Mouse (Mus musculus) frontal cortex, postnatal 10 days (tissue): ENCODE results near the gene Haghl.
"Not testable (repeated sequence)": the region's sequence is repeated elsewhere in the genome, so short reads cannot be mapped to it uniquely, and the experiment has no call there.

Source experiments
- DNase-seq, 2 experiments: peaks; one replicate each; pipeline ENCODE4 v3.0.0; 2022; ENCODE audit warnings: low spot score in 2 of 2, mixed read lengths in 1 of 2

Haghl gene

GRCm38 (mm10) chr17:25818851-25819780 is 33.6 kb upstream of the Haghl start:
- DNase-seq = no peak

- DNase-seq = no peak
These were observed 32.2 kb upstream of the Haghl start for GRCm38 (mm10) chr17:25817662-25818061.

DNA sequence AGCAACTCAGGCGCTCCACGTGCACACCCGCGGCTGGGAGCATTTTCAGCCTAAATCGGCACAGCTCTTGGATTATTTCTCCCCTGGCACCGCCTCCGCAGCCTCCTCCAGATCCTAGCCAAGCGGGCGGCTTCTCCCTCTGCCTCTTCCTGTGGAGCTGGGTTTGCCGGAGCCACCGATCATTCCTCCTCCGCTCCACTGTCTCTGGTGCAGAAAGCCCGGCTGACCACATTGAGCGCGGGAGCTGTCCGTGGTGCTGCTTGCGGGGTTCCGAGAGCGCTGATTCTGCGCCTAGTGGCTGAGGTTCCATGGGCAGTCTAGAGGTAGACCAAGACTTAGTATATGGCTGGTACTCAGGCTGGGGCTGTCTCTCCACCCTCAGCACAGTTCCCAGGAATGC is 28.0 kb upstream of the Haghl start:
- peak in 1 of 2 experiments; percentile 71 for DNase-seq

DNA sequence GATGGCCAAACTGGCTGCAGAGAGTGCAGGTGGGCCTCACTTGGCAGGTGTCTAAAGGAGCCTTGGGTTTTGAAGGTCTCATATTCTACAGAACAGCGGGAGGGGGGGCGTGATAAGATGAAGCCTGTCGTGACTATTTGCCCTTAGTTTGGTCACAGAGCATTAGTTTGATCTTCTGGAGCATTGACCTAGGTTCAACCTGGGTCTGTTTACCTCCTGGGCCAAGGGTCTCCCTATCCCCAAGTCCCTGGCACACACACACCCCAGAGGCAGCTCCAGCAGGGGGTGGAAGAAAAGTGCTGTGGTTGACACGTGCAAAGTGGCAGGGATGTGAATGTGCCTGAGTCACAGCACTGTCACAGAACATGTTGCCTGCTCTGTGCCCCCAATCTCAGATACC is 25.4 kb upstream of the Haghl start:
- no peak for DNase-seq

DNA sequence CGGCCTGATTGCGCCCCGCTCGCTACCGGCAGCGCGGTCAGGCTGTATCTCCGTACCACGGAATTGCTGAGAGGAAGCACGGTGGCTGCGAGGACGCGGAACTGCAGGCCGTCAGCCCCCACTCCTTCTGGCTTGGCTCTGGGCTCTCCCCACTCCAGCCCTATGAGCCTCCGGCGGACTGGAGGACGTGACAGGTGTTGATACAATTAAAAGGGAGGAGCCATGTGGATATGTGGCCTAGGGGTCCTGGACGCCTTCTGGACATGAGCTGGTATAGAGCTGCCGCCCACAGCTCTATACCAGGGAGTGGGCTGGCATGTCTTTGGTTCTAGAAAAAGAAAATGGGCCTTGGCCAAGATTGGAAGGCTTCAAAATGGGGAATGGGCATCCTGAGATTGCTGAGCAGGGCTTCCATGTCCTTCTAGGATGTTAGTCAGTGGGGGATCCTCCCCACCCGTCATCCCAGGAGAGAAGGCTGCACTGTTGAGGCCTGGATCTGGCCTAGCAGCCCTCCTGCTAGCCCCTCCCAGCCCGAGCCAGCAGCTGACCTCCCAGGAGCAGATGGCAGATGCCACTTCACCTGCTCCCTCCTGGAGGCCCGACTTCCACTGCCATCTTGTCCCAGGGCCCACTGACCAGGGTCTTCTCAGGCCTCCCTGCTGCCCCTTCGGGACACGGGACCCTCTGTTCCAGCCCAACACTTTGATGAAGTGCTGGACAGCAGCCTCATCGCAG is 24.3 kb upstream of the Haghl start:
- DNase-seq = no peak

DNA sequence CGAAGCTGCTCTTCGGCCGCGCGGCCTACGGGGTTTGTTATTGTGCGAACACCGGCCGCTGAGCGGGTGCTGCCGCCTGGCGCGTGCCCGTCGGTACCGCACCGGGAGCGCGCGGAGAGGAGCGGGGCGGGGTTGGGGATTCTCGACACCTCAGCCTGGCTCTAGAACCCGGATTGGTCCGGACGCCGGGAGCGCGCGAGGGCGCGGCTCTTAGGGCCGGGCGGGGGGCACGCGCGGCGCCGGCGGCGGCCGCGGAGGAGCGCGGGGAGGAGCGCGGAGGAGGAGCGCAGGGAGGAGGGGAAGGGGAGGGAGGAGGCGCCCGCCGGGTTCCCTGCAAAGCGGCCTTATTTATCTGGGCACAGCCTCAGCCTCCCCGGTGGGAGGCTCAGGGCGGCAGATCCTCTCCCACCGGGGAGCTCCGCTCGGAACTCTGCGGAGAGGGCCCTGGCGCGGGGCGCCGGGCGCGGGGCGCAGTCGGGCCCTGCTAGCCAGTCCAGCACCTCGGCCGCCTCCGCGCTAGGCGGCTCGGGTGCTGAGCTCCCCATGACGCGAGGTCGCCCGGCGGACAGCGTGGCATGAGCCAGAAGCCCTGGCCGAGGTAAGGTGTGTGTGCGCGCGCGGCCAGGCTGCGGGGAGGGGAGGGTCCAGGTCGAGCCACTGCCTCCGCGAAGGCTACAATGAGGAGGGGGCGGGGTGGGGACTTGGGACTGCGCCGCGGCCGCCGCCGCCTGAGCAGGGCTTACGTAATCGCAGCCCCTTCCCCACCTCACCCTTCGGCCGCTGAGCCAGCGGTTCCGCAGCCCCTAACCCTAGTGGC is 23.5 kb upstream of the Haghl start, which contains the start of gene Fbxl16:
Gene Fbxl16, plus strand, starts transcription at position 297 of the 817 bp plus-strand sequence.
- peak; percentile 86 to 88 for DNase-seq

- no peak for DNase-seq
These were observed 22.6 kb upstream of the Haghl start for GRCm38 (mm10) chr17:25808028-25808427.

DNA sequence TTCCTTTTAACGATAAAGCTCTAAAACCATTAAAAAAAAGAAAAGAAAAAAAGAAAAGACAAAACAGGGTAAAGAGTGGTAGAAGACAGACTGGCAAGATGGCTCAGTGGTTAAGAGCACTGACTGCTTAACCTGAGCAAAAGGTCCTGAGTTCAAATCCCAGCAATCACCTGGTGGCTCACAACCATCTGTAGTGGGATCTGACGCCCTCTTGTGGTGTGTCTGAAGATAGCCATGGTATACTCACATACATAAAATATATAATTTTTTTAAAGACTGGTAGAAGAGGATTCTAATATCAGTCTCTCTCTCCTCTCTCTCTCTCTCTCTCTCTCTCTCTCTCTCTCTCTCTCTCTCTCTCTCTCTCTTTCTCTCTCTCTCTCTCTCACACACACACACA is 22.0 kb upstream of the Haghl start:
- DNase-seq = not testable (repeated sequence)

- DNase-seq = no peak
These were observed 21.0 kb upstream of the Haghl start for GRCm38 (mm10) chr17:25806507-25806906.

- peak; percentile 79 to 89 for DNase-seq
These were observed 17.5 kb upstream of the Haghl start for GRCm38 (mm10) chr17:25802825-25803517.

GRCm38 (mm10) chr17:25801029-25801428 is 15.6 kb upstream of the Haghl start:
- peak in 1 of 2 experiments; percentile 58 for DNase-seq

DNA sequence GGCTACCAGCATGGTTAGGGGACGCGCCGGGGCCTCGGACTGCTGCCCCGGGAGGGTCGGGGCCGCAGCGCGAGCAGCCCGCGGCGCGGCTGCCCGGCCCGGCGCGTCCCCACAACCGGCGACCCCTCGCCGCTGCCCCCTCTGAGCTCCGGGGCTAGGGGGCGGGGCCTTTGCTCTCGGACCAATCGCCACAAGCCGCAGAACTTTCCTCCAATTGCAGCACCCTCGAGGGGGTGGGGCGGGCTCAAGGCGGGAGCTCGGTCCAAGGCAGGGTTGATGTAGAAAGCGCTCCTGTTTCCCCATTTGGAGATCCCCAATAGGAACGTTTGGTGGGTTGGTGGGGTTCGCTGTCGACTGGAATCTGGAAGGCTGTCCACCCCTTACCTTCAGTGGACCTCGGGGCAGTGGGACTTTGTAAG is 11.5 kb upstream of the Haghl start, which contains the start of gene Metrn:
Gene Metrn, minus strand, starts transcription at position 186 of the 419 bp plus-strand sequence.
- peak; percentile 78 to 83 for DNase-seq

GRCm38 (mm10) chr17:25796211-25796771 is 10.8 kb upstream of the Haghl start:
- no peak for DNase-seq

DNA sequence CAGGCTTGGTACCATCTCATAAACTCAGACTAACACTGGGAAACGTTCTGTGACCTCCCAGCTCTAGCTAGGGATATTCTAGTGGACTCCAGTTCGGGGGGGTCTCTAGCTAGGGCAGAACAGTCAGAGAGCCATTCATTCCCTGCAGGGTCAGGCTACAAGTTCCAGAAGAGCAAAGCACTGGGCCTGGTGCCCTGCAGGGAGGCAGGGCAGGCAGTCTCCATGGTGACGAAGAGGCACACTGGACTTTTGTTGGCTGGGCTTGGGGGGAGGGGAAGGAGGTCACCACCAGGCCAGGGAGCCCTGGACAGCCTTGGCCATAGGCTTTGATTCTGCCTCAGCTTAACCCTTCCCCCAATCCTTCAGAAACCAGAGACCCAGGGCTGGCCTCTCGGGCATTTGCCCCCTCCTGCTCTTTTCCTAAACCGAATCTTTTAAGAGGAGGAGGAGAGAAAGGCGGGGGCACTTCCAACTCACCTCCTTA is 10.2 kb upstream of the Haghl start, which contains the start of gene AC134908.4:
Gene AC134908.4, minus strand, starts transcription at position 51 of the 484 bp plus-strand sequence.
- DNase-seq = peak; percentile 61 to 74

DNA sequence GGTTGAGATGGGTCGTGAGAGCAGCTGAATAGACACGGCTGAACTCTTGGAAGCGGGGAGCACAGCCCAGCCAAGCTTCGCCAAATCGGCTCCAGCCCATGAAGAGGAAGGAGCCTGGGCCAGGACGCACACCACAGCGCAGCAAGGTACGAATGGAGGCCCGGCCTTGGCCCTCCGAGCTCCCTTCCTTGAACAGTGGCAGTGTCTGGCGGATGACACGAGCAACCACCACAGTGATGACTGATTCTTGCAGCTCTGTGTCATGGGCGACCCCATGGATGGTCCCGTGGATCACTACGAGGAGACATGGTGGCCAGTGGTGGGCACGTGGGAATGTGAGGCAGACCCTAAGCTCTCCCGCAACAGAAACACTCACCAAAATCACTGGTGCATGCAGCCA is 9.5 kb upstream of the Haghl start:
- DNase-seq = no peak

GRCm38 (mm10) chr17:25794197-25794596 is 8.7 kb upstream of the Haghl start:
- no peak for DNase-seq

DNA sequence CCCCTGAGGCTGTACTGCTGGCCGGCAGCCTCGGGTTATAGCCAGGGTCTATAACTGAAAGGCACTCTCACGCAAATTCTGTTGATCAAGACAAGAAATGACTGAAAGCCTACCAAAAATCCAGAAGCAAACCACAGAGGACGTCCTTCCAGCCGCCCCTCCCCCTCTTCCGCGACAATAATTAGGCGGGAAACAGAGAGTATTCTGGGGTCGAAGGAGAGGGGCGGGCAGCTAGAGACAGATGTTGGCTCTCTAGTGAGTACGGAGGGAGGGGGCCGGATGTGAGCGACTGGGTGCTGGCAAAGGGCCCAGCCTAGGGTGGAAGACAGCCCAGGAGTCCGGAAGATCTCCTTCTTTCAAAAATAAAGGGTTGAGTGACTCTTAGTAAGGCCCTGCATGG is 7.1 kb upstream of the Haghl start, which contains the start of gene Fam173a:
Gene Fam173a, minus strand, starts transcription at position 287 of the 400 bp plus-strand sequence.
- DNase-seq = peak; percentile 76 to 79

DNA sequence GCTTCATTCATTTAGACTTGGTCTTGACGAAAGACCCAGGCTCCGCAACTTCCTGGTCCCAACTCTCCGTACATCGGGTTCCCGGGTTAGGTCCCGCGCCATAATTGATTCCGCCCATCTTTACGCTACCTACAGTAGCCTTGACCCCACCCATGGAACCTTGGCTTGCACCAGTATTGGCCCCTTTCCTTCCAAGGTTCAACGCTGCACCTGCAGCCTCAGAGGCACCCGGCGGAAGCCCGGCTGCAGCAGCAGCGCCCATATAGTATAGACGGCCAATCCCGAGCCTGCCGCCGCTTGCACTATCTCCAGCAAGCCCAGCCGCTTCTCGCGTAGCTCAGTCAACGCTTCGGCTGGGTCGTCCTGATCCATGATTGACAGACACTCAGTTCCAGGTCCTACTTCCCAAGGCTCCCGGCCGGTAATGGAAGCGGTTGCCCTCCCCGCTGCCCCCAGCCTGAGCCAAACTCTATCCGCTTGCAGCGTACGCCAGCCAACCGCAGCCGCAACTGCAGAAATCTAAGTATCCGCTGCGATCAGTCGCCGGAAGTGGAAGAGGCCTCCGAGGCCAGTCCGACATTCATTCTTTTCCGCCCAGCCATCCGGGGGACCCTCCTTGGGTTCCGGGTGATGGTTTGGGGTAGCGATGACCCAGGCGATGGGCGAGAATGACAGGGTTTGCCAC is 6.5 kb upstream of the Haghl start:
- DNase-seq = peak; percentile 72 to 83

GRCm38 (mm10) chr17:25791320-25791842 is 5.9 kb upstream of the Haghl start:
- no peak for DNase-seq
